Mouse (Mus musculus) G1E (cell line): ENCODE measurements at regions not wholly inside any gene's neighbourhood (a gene's known extent, or its start where the extent isn't known, plus 50 kb on each side); places are given as distances from the start of the nearest gene placed in this dataset.

ENCODE experiments used
- CTCF ChIP-seq: IDR thresholded peaks from 2 replicates; pipeline ENCODE4 v1.5.1; 2012; ENCODE audit warnings: low read depth, low read length, inconsistent platforms, mixed read lengths
- GATA1 ChIP-seq: IDR thresholded peaks from 2 replicates; pipeline ENCODE4 v1.6.1; 2012; ENCODE audit warnings: borderline replicate concordance, low read length, inconsistent platforms, mixed read lengths
- GATA2 ChIP-seq: IDR thresholded peaks from 2 replicates; pipeline ENCODE4 v1.6.1; 2012; ENCODE audit warnings: low read depth, low read length, inconsistent platforms, borderline replicate concordance
- POLR2AphosphoS5 ChIP-seq: IDR thresholded peaks from 2 replicates; pipeline ENCODE4 v1.6.1; 2012; ENCODE audit warnings: low read depth, low read length, inconsistent platforms; ENCODE audit not compliant: insufficient replicate concordance
- TAL1 ChIP-seq: conservative IDR thresholded peaks from 2 replicates; pipeline ENCODE4 v1.6.1; 2012; ENCODE audit warnings: low read depth, low read length, inconsistent platforms, mixed read lengths

- TF ChIP-seq CTCF: no peak
- TF ChIP-seq POLR2AphosphoS5: no peak
- TF ChIP-seq TAL1: no peak
- TF ChIP-seq GATA2: no peak
- TF ChIP-seq GATA1: no peak
Observed at GRCm38 (mm10) chr16:24284215-24284614, 109.1 kb upstream of the Lpp start.
